ENCODE assay signal across 21 mouse cellular contexts in the genomic region with DNA sequence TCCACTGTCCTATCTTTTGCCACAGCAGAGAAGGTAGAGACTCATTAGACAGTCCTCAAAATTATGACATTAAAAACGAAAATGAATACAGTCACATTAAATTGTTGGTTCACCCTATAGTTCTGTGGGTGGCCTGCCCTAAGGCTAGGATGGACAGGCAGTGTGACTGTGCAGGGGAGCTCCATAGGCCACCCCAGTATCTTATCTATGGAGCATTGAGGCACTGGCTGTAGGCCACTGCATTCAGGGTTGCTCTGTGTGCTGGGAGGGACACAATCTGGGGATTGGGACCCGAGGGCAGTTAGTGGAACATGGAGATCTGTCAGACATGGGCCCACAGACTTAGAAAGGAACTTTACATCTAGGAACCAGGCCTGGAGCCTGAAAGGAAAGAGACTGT. TPM values are rescaled to one million over a fixed set of nuclear protein-coding genes. Genes with fewer than 3 reads are reported as not detected.
DNase-seq lines count a peak whose midpoint lies in the region; ATAC-seq and TF ChIP-seq lines count a peak whose summit lies in the region.
"Had no signal": no experiment of that assay in that cellular context is flagged by ENCODE, and none has a peak within 500 bp of the region (broad histone marks: within the 10 kb centered on the region; RNA-seq: fewer than 3 reads in every experiment).

No protein-coding gene starts in this region.

- H3K4me3 ChIP-seq in lung, postnatal 0 days (ENCODE audit: low read depth, low read length): no peak overlapping the region
- no peak overlapping the region for H3K4me3 ChIP-seq in forebrain, embryonic 15.5 days
- no peak overlapping the region for H3K4me3 ChIP-seq in hindbrain, postnatal 0 days (ENCODE audit: low read length)
- H3K4me3 ChIP-seq in neural tube, embryonic 14.5 days (ENCODE audit: low read depth, low read length): no peak overlapping the region
- H3K4me3 ChIP-seq: embryonic facial prominence, embryonic 15.5 days; heart, embryonic 12.5 days had no signal

- no peak for TF ChIP-seq CTCF in lung, postnatal 0 days (IDR thresholded peaks at IDR 0.05)
- TF ChIP-seq CTCF in hindbrain, postnatal 0 days (IDR thresholded peaks at IDR 0.05; ENCODE audit: low read depth): no peak

- 0 out of 2 replicates have a peak, but pooled peaks have one; percentile 8 for ATAC-seq in lung, postnatal 0 days
- ATAC-seq in forebrain, embryonic 15.5 days (replicated peaks): peak; percentile 41
- peak; percentile 36; the same call in 1 of the 2 replicates for ATAC-seq in hindbrain, postnatal 0 days
- ATAC-seq in neural tube, embryonic 14.5 days (ENCODE audit: low read depth): peak; percentile 32; the same call in 1 of the 2 replicates

- no peak overlapping the region for H3K9ac ChIP-seq in lung, postnatal 0 days (replicated peaks; ENCODE audit: low read depth)
- H3K9ac ChIP-seq in forebrain, embryonic 15.5 days (replicated peaks): no peak overlapping the region
- H3K9ac ChIP-seq in hindbrain, postnatal 0 days (replicated peaks; ENCODE audit: low read length): no peak overlapping the region
- H3K9ac ChIP-seq in neural tube, embryonic 14.5 days (replicated peaks; ENCODE audit: low read depth, low read length): no peak overlapping the region
- H3K9ac ChIP-seq: embryonic facial prominence, embryonic 15.5 days; heart, embryonic 12.5 days; liver, embryonic 14.5 days had no signal

- no peak for TF ChIP-seq EP300 in lung, postnatal 0 days (IDR thresholded peaks at IDR 0.05)

- no peaks in the 10 kb centered on the region for H3K9me3 ChIP-seq in lung, postnatal 0 days (ENCODE audit: low read length)
- no peaks in the 10 kb centered on the region for H3K9me3 ChIP-seq in forebrain, embryonic 15.5 days
- H3K9me3 ChIP-seq in hindbrain, postnatal 0 days (ENCODE audit: low read length): no peaks in the 10 kb centered on the region
- H3K9me3 ChIP-seq in neural tube, embryonic 14.5 days (ENCODE audit: control insufficient read depth, low read length): no peaks in the 10 kb centered on the region
- H3K9me3 ChIP-seq: embryonic facial prominence, embryonic 15.5 days; heart, embryonic 12.5 days had no signal

- 21% methylated on average over 2 of the region's 2 CpGs for WGBS in lung, postnatal 0 days
- 41% methylated on average over 2 of the region's 2 CpGs for WGBS in forebrain, embryonic 15.5 days
- WGBS in hindbrain, postnatal 0 days: 26% methylated on average over 2 of the region's 2 CpGs
- 35% methylated on average over 2 of the region's 2 CpGs for WGBS in neural tube, embryonic 14.5 days

- H3K27ac ChIP-seq in lung, postnatal 0 days (ENCODE audit: low read length): no peak overlapping the region
- no peak overlapping the region for H3K27ac ChIP-seq in forebrain, embryonic 15.5 days (replicated peaks)
- H3K27ac ChIP-seq in hindbrain, postnatal 0 days: no peak overlapping the region
- H3K27ac ChIP-seq in neural tube, embryonic 14.5 days (ENCODE audit: low read depth, low read length): no peak overlapping the region
- H3K27ac ChIP-seq: embryonic facial prominence, embryonic 15.5 days; liver, embryonic 14.5 days had no signal

- H3K4me1 ChIP-seq in lung, postnatal 0 days (ENCODE audit: insufficient read depth, low read depth, low read length): no peaks in the 10 kb centered on the region
- no peaks in the 10 kb centered on the region for H3K4me1 ChIP-seq in forebrain, embryonic 15.5 days
- H3K4me1 ChIP-seq in hindbrain, postnatal 0 days (ENCODE audit: insufficient read depth, low read length): no peaks in the 10 kb centered on the region
- no peaks in the 10 kb centered on the region for H3K4me1 ChIP-seq in neural tube, embryonic 14.5 days (ENCODE audit: control insufficient read depth, insufficient read depth, low read length)

- no peak for DNase-seq in lung, postnatal 0 days (ENCODE audit: low spot score)
- no peak for DNase-seq in lung, postnatal 14 days
- DNase-seq in hindbrain, postnatal 0 days (ENCODE audit: low spot score): no peak
- no peak for DNase-seq in MN1 (ENCODE audit: low spot score)
- DNase-seq in urinary bladder, postnatal 25 days (ENCODE audit: low spot score): no peak

- no peaks in the 10 kb centered on the region for H3K27me3 ChIP-seq in lung, postnatal 0 days (replicated peaks; ENCODE audit: insufficient read depth, low read length)
- H3K27me3 ChIP-seq in forebrain, embryonic 15.5 days: no peaks in the 10 kb centered on the region
- no peaks in the 10 kb centered on the region for H3K27me3 ChIP-seq in hindbrain, postnatal 0 days (ENCODE audit: insufficient read depth, low read length)
- no peaks in the 10 kb centered on the region for H3K27me3 ChIP-seq in neural tube, embryonic 14.5 days (ENCODE audit: control insufficient read depth, insufficient read depth, low read length)
- H3K27me3 ChIP-seq: embryonic facial prominence, embryonic 15.5 days had no signal

- H3K36me3 ChIP-seq in lung, postnatal 0 days (ENCODE audit: insufficient read depth, low read length): no peaks in the 10 kb centered on the region
- no peaks in the 10 kb centered on the region for H3K36me3 ChIP-seq in forebrain, embryonic 15.5 days
- H3K36me3 ChIP-seq in hindbrain, postnatal 0 days (ENCODE audit: insufficient read depth, low read length): no peaks in the 10 kb centered on the region
- no peaks in the 10 kb centered on the region for H3K36me3 ChIP-seq in neural tube, embryonic 14.5 days (ENCODE audit: control insufficient read depth, insufficient read depth, low read length)
- H3K36me3 ChIP-seq: embryonic facial prominence, embryonic 15.5 days; heart, embryonic 12.5 days had no signal

- H3K4me2 ChIP-seq in lung, postnatal 0 days (replicated peaks; ENCODE audit: low read depth, low read length): no peak overlapping the region
- no peak overlapping the region for H3K4me2 ChIP-seq in forebrain, embryonic 15.5 days (replicated peaks)
- no peak overlapping the region for H3K4me2 ChIP-seq in hindbrain, postnatal 0 days (ENCODE audit: low read depth, low read length)
- no peak overlapping the region for H3K4me2 ChIP-seq in neural tube, embryonic 14.5 days (ENCODE audit: low read depth, low read length)

RNA-seq across cellular contexts. Expression of a gene that starts 3.5 kb away (rescaled TPM):
- not detected in 2 replicates for polyA plus RNA-seq in lung, postnatal 0 days (2015; fragmentation: Nextera tagmentation; extraction: Ambion mirVana)
- polyA plus RNA-seq in forebrain, embryonic 15.5 days (2015; fragmentation: Nextera tagmentation; extraction: Ambion mirVana): not detected in 2 replicates
- total RNA-seq in hindbrain, postnatal 0 days (2014; rRNA removed): not detected in 2 replicates
- polyA plus RNA-seq in hindbrain, postnatal 0 days (2015; fragmentation: Nextera tagmentation; extraction: Ambion mirVana): not detected in 2 replicates
- not detected in 2 replicates for polyA plus RNA-seq in neural tube, embryonic 14.5 days (2014; fragmentation: Nextera tagmentation; extraction: Ambion mirVana)
- total RNA-seq: adrenal gland, postnatal 14 days; gastrocnemius, postnatal 36 days; heart, postnatal 4 days; layer of hippocampus, postnatal 25 days; MEL; monocyte, adult 5-6 weeks had no signal
- polyA plus RNA-seq: CD4-positive, CD25-positive, alpha-beta regulatory T cell, adult 4 months; embryonic facial prominence, embryonic 15.5 days; frontal cortex, adult 2 months; heart, embryonic 12.5 days; kidney, adult 2 months; limb, embryonic 11.5 days; liver, embryonic 14.5 days; urinary bladder, adult 2 months had no signal

RNA-seq across cellular contexts. Expression of a gene that starts 5.6 kb away (rescaled TPM):
- 0.12 TPM in 1 of 2 replicates, not detected in the other for polyA plus RNA-seq in lung, postnatal 0 days (2015; fragmentation: Nextera tagmentation; extraction: Ambion mirVana)
- polyA plus RNA-seq in forebrain, embryonic 15.5 days (2015; fragmentation: Nextera tagmentation; extraction: Ambion mirVana): 0.08 TPM in 1 of 2 replicates, not detected in the other
- total RNA-seq in hindbrain, postnatal 0 days (2014; rRNA removed): 0.18 and 0.26 TPM in 2 replicates
- 0.19 TPM in 1 of 2 replicates, not detected in the other for polyA plus RNA-seq in hindbrain, postnatal 0 days (2015; fragmentation: Nextera tagmentation; extraction: Ambion mirVana)
- 0.08 and 0.14 TPM in 2 replicates for polyA plus RNA-seq in neural tube, embryonic 14.5 days (2014; fragmentation: Nextera tagmentation; extraction: Ambion mirVana)
- total RNA-seq: gastrocnemius, postnatal 36 days; MEL; monocyte, adult 5-6 weeks had no signal
- polyA plus RNA-seq: CD4-positive, CD25-positive, alpha-beta regulatory T cell, adult 4 months; embryonic facial prominence, embryonic 15.5 days; heart, embryonic 12.5 days; limb, embryonic 11.5 days had no signal

RNA-seq across cellular contexts. Expression of a gene that starts 12.4 kb away (rescaled TPM):
- 0.36 and 0.41 TPM in 2 replicates for polyA plus RNA-seq in lung, postnatal 0 days (2015; fragmentation: Nextera tagmentation; extraction: Ambion mirVana)
- polyA plus RNA-seq in forebrain, embryonic 15.5 days (2015; fragmentation: Nextera tagmentation; extraction: Ambion mirVana): 0.14 TPM in 1 of 2 replicates, not detected in the other
- 0.63 TPM in 1 of 2 replicates, not detected in the other for total RNA-seq in hindbrain, postnatal 0 days (2014; rRNA removed)
- polyA plus RNA-seq in hindbrain, postnatal 0 days (2015; fragmentation: Nextera tagmentation; extraction: Ambion mirVana): not detected in 2 replicates
- polyA plus RNA-seq in neural tube, embryonic 14.5 days (2014; fragmentation: Nextera tagmentation; extraction: Ambion mirVana): 0.39 and 0.86 TPM in 2 replicates
- total RNA-seq: adrenal gland, postnatal 14 days; gastrocnemius, postnatal 36 days; heart, postnatal 4 days; layer of hippocampus, postnatal 25 days; monocyte, adult 5-6 weeks had no signal
- polyA plus RNA-seq: limb, embryonic 11.5 days; urinary bladder, adult 2 months had no signal

RNA-seq across cellular contexts. Expression of a gene that starts 44.7 kb away (rescaled TPM):
- polyA plus RNA-seq in lung, postnatal 0 days (2015; fragmentation: Nextera tagmentation; extraction: Ambion mirVana): 201 and 215 TPM in 2 replicates
- polyA plus RNA-seq in forebrain, embryonic 15.5 days (2015; fragmentation: Nextera tagmentation; extraction: Ambion mirVana): 213 and 228 TPM in 2 replicates
- total RNA-seq in hindbrain, postnatal 0 days (2014; rRNA removed): 63.7 and 93.7 TPM in 2 replicates
- polyA plus RNA-seq in hindbrain, postnatal 0 days (2015; fragmentation: Nextera tagmentation; extraction: Ambion mirVana): 162 and 167 TPM in 2 replicates
- polyA plus RNA-seq in neural tube, embryonic 14.5 days (2014; fragmentation: Nextera tagmentation; extraction: Ambion mirVana): 200 and 204 TPM in 2 replicates

RNA-seq across cellular contexts. Expression of a gene that starts 51.1 kb away (rescaled TPM):
- polyA plus RNA-seq in lung, postnatal 0 days (2015; fragmentation: Nextera tagmentation; extraction: Ambion mirVana): not detected in 2 replicates
- not detected in 2 replicates for polyA plus RNA-seq in forebrain, embryonic 15.5 days (2015; fragmentation: Nextera tagmentation; extraction: Ambion mirVana)
- total RNA-seq in hindbrain, postnatal 0 days (2014; rRNA removed): not detected in 2 replicates
- polyA plus RNA-seq in hindbrain, postnatal 0 days (2015; fragmentation: Nextera tagmentation; extraction: Ambion mirVana): 0.09 TPM in 1 of 2 replicates, not detected in the other
- polyA plus RNA-seq in neural tube, embryonic 14.5 days (2014; fragmentation: Nextera tagmentation; extraction: Ambion mirVana): not detected in 2 replicates
- total RNA-seq: adrenal gland, postnatal 14 days; gastrocnemius, postnatal 36 days; heart, postnatal 4 days; layer of hippocampus, postnatal 25 days; MEL; monocyte, adult 5-6 weeks had no signal
- polyA plus RNA-seq: CD4-positive, CD25-positive, alpha-beta regulatory T cell, adult 4 months; embryonic facial prominence, embryonic 15.5 days; heart, embryonic 12.5 days; kidney, adult 2 months; limb, embryonic 11.5 days; liver, embryonic 14.5 days; urinary bladder, adult 2 months had no signal
